Mouse (Mus musculus): Measurements from ENCODE around the gene Fam72a. TPM values are rescaled to one million over a fixed set of nuclear protein-coding genes. Genes with fewer than 3 reads are reported as not detected.

Gene Fam72a
- 1 to 10 TPM; 1.3 to 1.5 TPM for total RNA-seq (2021)

GRCm38 (mm10) chr1:131527281-131528080 is at the start of gene Fam72a, which contains the start of gene Srgap2:
Gene Fam72a (plus strand): TSS chr1:131527903.
Gene Srgap2 (minus strand): TSS chr1:131527352.
- intact Hi-C loops (cut with DNase I) = loop anchor here (5.0 to 10.0 kb wide), 3 partner anchors 95 to 233 kb away; no protein-coding TSS in a partner anchor
- DNase-seq (ENCODE audit: low spot score in 2 of 2) = peak; percentile 99

GRCm38 (mm10) chr1:131478770-131479305 is 48.9 kb upstream of the Fam72a start:
- DNase-seq (ENCODE audit: low spot score in 2 of 2) = no peak
- intact Hi-C loops (cut with DNase I) = no loop called here

- intact Hi-C loops (cut with DNase I) = loop anchor here (5.0 kb wide), 1 partner anchor 41 kb away; no protein-coding TSS in a partner anchor
- DNase-seq (ENCODE audit: low spot score in 2 of 2) = no peak
These were observed 46.3 kb upstream of the Fam72a start for GRCm38 (mm10) chr1:131481391-131481790.

GRCm38 (mm10) chr1:131482242-131482641 is 45.5 kb upstream of the Fam72a start:
- no peak for DNase-seq (ENCODE audit: low spot score in 2 of 2)

GRCm38 (mm10) chr1:131486094-131486850 is 41.4 kb upstream of the Fam72a start:
- intact Hi-C loops (cut with DNase I) = no loop called here

More at GRCm38 (mm10) chr1:131482242-131482641, 45.5 kb upstream of the Fam72a start:
- intact Hi-C loops (cut with DNase I) = loop anchor here (5.0 kb wide), 1 partner anchor 40 kb away; no protein-coding TSS in a partner anchor

GRCm38 (mm10) chr1:131489312-131489711 is 38.4 kb upstream of the Fam72a start:
- DNase-seq (ENCODE audit: low spot score in 2 of 2) = no peak
- intact Hi-C loops (cut with DNase I) = no loop called here

More at GRCm38 (mm10) chr1:131486094-131486850, 41.4 kb upstream of the Fam72a start:
- DNase-seq (ENCODE audit: low spot score in 2 of 2) = no peak

- no peak for DNase-seq (ENCODE audit: low spot score in 2 of 2)
- intact Hi-C loops (cut with DNase I) = no loop called here
These were observed 36.1 kb upstream of the Fam72a start for GRCm38 (mm10) chr1:131491579-131491978.

GRCm38 (mm10) chr1:131492360-131492759 is 35.3 kb upstream of the Fam72a start:
- intact Hi-C loops (cut with DNase I) = no loop called here
- no peak for DNase-seq (ENCODE audit: low spot score in 2 of 2)

GRCm38 (mm10) chr1:131493966-131494898 is 33.5 kb upstream of the Fam72a start:
- DNase-seq (ENCODE audit: low spot score in 2 of 2) = no peak
- intact Hi-C loops (cut with DNase I) = no loop called here

- intact Hi-C loops (cut with DNase I) = no loop called here
- DNase-seq (ENCODE audit: low spot score in 2 of 2) = no peak
These were observed 29.5 kb upstream of the Fam72a start for GRCm38 (mm10) chr1:131498231-131498630.

- intact Hi-C loops (cut with DNase I) = no loop called here
- no peak for DNase-seq (ENCODE audit: low spot score in 2 of 2)
These were observed 26.0 kb upstream of the Fam72a start for GRCm38 (mm10) chr1:131501681-131502080.

GRCm38 (mm10) chr1:131511131-131511530 is 16.6 kb upstream of the Fam72a start:
- intact Hi-C loops (cut with DNase I) = no loop called here
- no peak for DNase-seq (ENCODE audit: low spot score in 2 of 2)

- intact Hi-C loops (cut with DNase I) = no loop called here
These were observed 15.8 kb upstream of the Fam72a start for GRCm38 (mm10) chr1:131511661-131512500.

GRCm38 (mm10) chr1:131513136-131513535 is 14.6 kb upstream of the Fam72a start:
- intact Hi-C loops (cut with DNase I) = no loop called here
- no peak for DNase-seq (ENCODE audit: low spot score in 2 of 2)

More at GRCm38 (mm10) chr1:131511661-131512500, 15.8 kb upstream of the Fam72a start:
- no peak for DNase-seq (ENCODE audit: low spot score in 2 of 2)

GRCm38 (mm10) chr1:131514197-131514596 is 13.5 kb upstream of the Fam72a start:
- DNase-seq (ENCODE audit: low spot score in 2 of 2) = no peak
- intact Hi-C loops (cut with DNase I) = no loop called here

- intact Hi-C loops (cut with DNase I) = no loop called here
- no peak for DNase-seq (ENCODE audit: low spot score in 2 of 2)
These were observed 11.1 kb upstream of the Fam72a start for GRCm38 (mm10) chr1:131516588-131516987.

GRCm38 (mm10) chr1:131523794-131524193 is 3.9 kb upstream of the Fam72a start:
- intact Hi-C loops (cut with DNase I) = loop anchor here (5.0 to 10.0 kb wide), 2 partner anchors 41 to 229 kb away; no protein-coding TSS in a partner anchor
- DNase-seq (ENCODE audit: low spot score in 2 of 2) = no peak

GRCm38 (mm10) chr1:131525101-131525585 is 2.6 kb upstream of the Fam72a start:
- intact Hi-C loops (cut with DNase I) = loop anchor here (5.0 to 10.0 kb wide), 3 partner anchors 93 to 230 kb away; no protein-coding TSS in a partner anchor
- DNase-seq (ENCODE audit: low spot score in 2 of 2) = peak; percentile 50 to 70
